Mouse (Mus musculus) CD4-positive helper T cell, adult 2 months (primary cell): ENCODE results near the gene Padi6.
A peak's percentile ranks its signal among the peaks of the same experiment; 100 is the strongest.

Experiments
- DNase-seq: peaks from one replicate; pipeline ENCODE4 v3.0.0-alpha.2; 2012; ENCODE audit warnings: low read depth, missing footprints, low spot score

Gene Padi6

GRCm38 (mm10) chr4:140750328-140750727 is 7.9 kb upstream of the Padi6 start:
- DNase-seq: peak; percentile 64

- DNase-seq: no peak
These were observed 5.5 kb upstream of the Padi6 start for GRCm38 (mm10) chr4:140747978-140748377.

- peak; percentile 47 for DNase-seq
These were observed 2.2 kb upstream of the Padi6 start for GRCm38 (mm10) chr4:140744654-140745053.

GRCm38 (mm10) chr4:140743086-140743485 is 643 bp upstream of the Padi6 start:
- no peak for DNase-seq

GRCm38 (mm10) chr4:140741401-140741800 is 1.0 kb downstream of the Padi6 start:
- no peak for DNase-seq

- no peak for DNase-seq
These were observed 1.8 kb downstream of the Padi6 start for GRCm38 (mm10) chr4:140740655-140741054.

- no peak for DNase-seq
These were observed 9.6 kb downstream of the Padi6 start for GRCm38 (mm10) chr4:140732871-140733270.

GRCm38 (mm10) chr4:140731654-140732053 is 10.8 kb downstream of the Padi6 start:
- no peak for DNase-seq

- DNase-seq: no peak
These were observed 15.5 kb downstream of the Padi6 start for GRCm38 (mm10) chr4:140726907-140727306.

GRCm38 (mm10) chr4:140724739-140725138 is 17.7 kb downstream of the Padi6 start:
- DNase-seq: no peak

GRCm38 (mm10) chr4:140723801-140724200 is 18.6 kb downstream of the Padi6 start:
- peak; percentile 46 for DNase-seq

GRCm38 (mm10) chr4:140723192-140723591 is 19.3 kb downstream of the Padi6 start:
- DNase-seq: no peak

- no peak for DNase-seq
These were observed 19.7 kb downstream of the Padi6 start for GRCm38 (mm10) chr4:140722710-140723109.

- DNase-seq: no peak
These were observed 20.4 kb downstream of the Padi6 start for GRCm38 (mm10) chr4:140721968-140722490.

GRCm38 (mm10) chr4:140720091-140720490 is 22.4 kb downstream of the Padi6 start:
- no peak for DNase-seq

GRCm38 (mm10) chr4:140718436-140718835 is 24.0 kb downstream of the Padi6 start:
- no peak for DNase-seq

- no peak for DNase-seq
These were observed 25.4 kb downstream of the Padi6 start for GRCm38 (mm10) chr4:140716994-140717393.

- no peak for DNase-seq
These were observed 27.9 kb downstream of the Padi6 start for GRCm38 (mm10) chr4:140714586-140714985.

GRCm38 (mm10) chr4:140713480-140714365 is 28.7 kb downstream of the Padi6 start:
- DNase-seq: peak; percentile 81

GRCm38 (mm10) chr4:140711360-140711759 is 31.1 kb downstream of the Padi6 start:
- DNase-seq: no peak

- no peak for DNase-seq
These were observed 31.7 kb downstream of the Padi6 start for GRCm38 (mm10) chr4:140710781-140711180.

- no peak for DNase-seq
These were observed 32.8 kb downstream of the Padi6 start for GRCm38 (mm10) chr4:140709617-140710016.

GRCm38 (mm10) chr4:140709111-140709510 is 33.3 kb downstream of the Padi6 start:
- DNase-seq: no peak
